Mouse (Mus musculus): ENCODE measurements around the gene Olfr1432. TPM values are rescaled to one million over a fixed set of nuclear protein-coding genes. Genes with fewer than 3 reads are reported as not detected.
"Not testable (repeated sequence)": the region's sequence is repeated elsewhere in the genome, so short reads cannot be mapped to it uniquely, and the experiment has no call there.

Gene Olfr1432
- polyA plus RNA-seq (2014; fragmentation: Nextera tagmentation; extraction: Ambion mirVana), result not detected in 2 replicates

- not testable (repeated sequence) for ATAC-seq (ENCODE audit: insufficient read depth, low FRiP score, low TSS enrichment); H3K4me1 ChIP-seq (ENCODE audit: control insufficient read depth, insufficient read depth, low read length); H3K27me3 ChIP-seq (ENCODE audit: control insufficient read depth, insufficient read depth, low read length); H3K27ac ChIP-seq (ENCODE audit: low read depth, low read length); H3K4me2 ChIP-seq (ENCODE audit: low read depth); H3K36me3 ChIP-seq (ENCODE audit: control insufficient read depth, insufficient read depth, low read length); DNase-seq (ENCODE audit: low spot score); H3K4me3 ChIP-seq (ENCODE audit: low read depth, low read length); H3K9me3 ChIP-seq (ENCODE audit: control insufficient read depth, low read length); H3K9ac ChIP-seq (ENCODE audit: low read length)
Observed at GRCm38 (mm10) chr19:12232496-12232895, at the start of gene Olfr1432. Gene Olfr1432 (minus strand): TSS chr19:12232596.

GRCm38 (mm10) chr19:12279554-12279953 is 47.2 kb upstream of the Olfr1432 start, which contains the start of gene Olfr1434:
Gene Olfr1434 (plus strand): TSS chr19:12279854.
- no peaks in the 10 kb centered on the region for H3K4me1 ChIP-seq (ENCODE audit: control insufficient read depth, insufficient read depth, low read length)
- no peaks in the 10 kb centered on the region for H3K27me3 ChIP-seq (ENCODE audit: control insufficient read depth, insufficient read depth, low read length)
- DNase-seq (ENCODE audit: low spot score) (no peak), ATAC-seq (ENCODE audit: insufficient read depth, low FRiP score, low TSS enrichment) (no peak)
- no peaks in the 10 kb centered on the region for H3K36me3 ChIP-seq (ENCODE audit: control insufficient read depth, insufficient read depth, low read length)
- H3K9ac ChIP-seq (ENCODE audit: low read length), result no peak within 1 kb of the TSS
- H3K4me3 ChIP-seq (ENCODE audit: low read depth, low read length), result no peak within 1 kb of the TSS
- WGBS, result 80% methylated on average over 2 of the region's 2 CpGs
- H3K27ac ChIP-seq (ENCODE audit: low read depth, low read length), result no peak within 1 kb of the TSS
- no peak within 1 kb of the TSS for H3K4me2 ChIP-seq (ENCODE audit: low read depth)
- no peaks in the 10 kb centered on the region for H3K9me3 ChIP-seq (ENCODE audit: control insufficient read depth, low read length)

GRCm38 (mm10) chr19:12260732-12261131 is 28.3 kb upstream of the Olfr1432 start, which contains the start of gene Olfr235:
Gene Olfr235 (plus strand): TSS chr19:12261032.
- no peaks in the 10 kb centered on the region for H3K9me3 ChIP-seq (ENCODE audit: control insufficient read depth, low read length)
- H3K4me1 ChIP-seq (ENCODE audit: control insufficient read depth, insufficient read depth, low read length), result no peaks in the 10 kb centered on the region
- DNase-seq (ENCODE audit: low spot score), result no peak
- no peak within 1 kb of the TSS for H3K27ac ChIP-seq (ENCODE audit: low read depth, low read length)
- no peak for ATAC-seq (ENCODE audit: insufficient read depth, low FRiP score, low TSS enrichment)
- H3K4me3 ChIP-seq (ENCODE audit: low read depth, low read length), result no peak within 1 kb of the TSS
- no peak within 1 kb of the TSS for H3K9ac ChIP-seq (ENCODE audit: low read length)
- H3K4me2 ChIP-seq (ENCODE audit: low read depth), result no peak within 1 kb of the TSS
- no peaks in the 10 kb centered on the region for H3K27me3 ChIP-seq (ENCODE audit: control insufficient read depth, insufficient read depth, low read length)
- H3K36me3 ChIP-seq (ENCODE audit: control insufficient read depth, insufficient read depth, low read length), result no peaks in the 10 kb centered on the region
- WGBS, result 65% methylated on average over 1 of the region's 1 CpGs

GRCm38 (mm10) chr19:12241559-12241958 is 9.2 kb upstream of the Olfr1432 start, which contains the start of gene Olfr262:
Gene Olfr262 (minus strand): TSS chr19:12241659.
- ATAC-seq (ENCODE audit: insufficient read depth, low FRiP score, low TSS enrichment) (no peak), DNase-seq (ENCODE audit: low spot score) (no peak)
- Histone ChIP-seq H3K9ac (ENCODE audit: low read length) (no peak within 1 kb of the TSS), H3K4me1 (ENCODE audit: control insufficient read depth, insufficient read depth, low read length) (no peaks in the 10 kb centered on the region), H3K4me3 (ENCODE audit: low read depth, low read length) (no peak within 1 kb of the TSS), H3K27ac (ENCODE audit: low read depth, low read length) (no peak within 1 kb of the TSS), H3K9me3 (ENCODE audit: control insufficient read depth, low read length) (no peaks in the 10 kb centered on the region), H3K27me3 (ENCODE audit: control insufficient read depth, insufficient read depth, low read length) (no peaks in the 10 kb centered on the region), H3K36me3 (ENCODE audit: control insufficient read depth, insufficient read depth, low read length) (no peaks in the 10 kb centered on the region), H3K4me2 (ENCODE audit: low read depth) (no peak within 1 kb of the TSS)
- WGBS, result 85% methylated on average over 1 of the region's 1 CpGs

GRCm38 (mm10) chr19:12200334-12200733 is 32.1 kb downstream of the Olfr1432 start, which contains the start of gene Olfr1431:
Gene Olfr1431 (plus strand): TSS chr19:12200634.
- no peaks in the 10 kb centered on the region for H3K36me3 ChIP-seq (ENCODE audit: control insufficient read depth, insufficient read depth, low read length)
- H3K27ac ChIP-seq (ENCODE audit: low read depth, low read length), result no peak within 1 kb of the TSS
- H3K9ac ChIP-seq (ENCODE audit: low read length), result no peak within 1 kb of the TSS
- H3K4me2 ChIP-seq (ENCODE audit: low read depth), result no peak within 1 kb of the TSS
- no peak for DNase-seq (ENCODE audit: low spot score)
- H3K9me3 ChIP-seq (ENCODE audit: control insufficient read depth, low read length), result no peaks in the 10 kb centered on the region
- no peaks in the 10 kb centered on the region for H3K4me1 ChIP-seq (ENCODE audit: control insufficient read depth, insufficient read depth, low read length)
- ATAC-seq (ENCODE audit: insufficient read depth, low FRiP score, low TSS enrichment), result no peak
- H3K27me3 ChIP-seq (ENCODE audit: control insufficient read depth, insufficient read depth, low read length), result no peaks in the 10 kb centered on the region
- 84% methylated on average over 1 of the region's 1 CpGs for WGBS
- no peak within 1 kb of the TSS for H3K4me3 ChIP-seq (ENCODE audit: low read depth, low read length)

- H3K9me3 ChIP-seq (ENCODE audit: control insufficient read depth, low read length); H3K4me2 ChIP-seq (ENCODE audit: low read depth); DNase-seq (ENCODE audit: low spot score); ATAC-seq (ENCODE audit: insufficient read depth, low FRiP score, low TSS enrichment); H3K9ac ChIP-seq (ENCODE audit: low read length); H3K4me1 ChIP-seq (ENCODE audit: control insufficient read depth, insufficient read depth, low read length); H3K27ac ChIP-seq (ENCODE audit: low read depth, low read length); H3K4me3 ChIP-seq (ENCODE audit: low read depth, low read length); H3K27me3 ChIP-seq (ENCODE audit: control insufficient read depth, insufficient read depth, low read length); H3K36me3 ChIP-seq (ENCODE audit: control insufficient read depth, insufficient read depth, low read length): not testable (repeated sequence)
- WGBS, result 81% methylated on average over 4 of the region's 4 CpGs
Observed at GRCm38 (mm10) chr19:12199076-12199475, 33.3 kb downstream of the Olfr1432 start.

Other genes starting within 250 kb of the Olfr1432 start
- not detected in 2 replicates for gene Olfr1423, start 191.3 kb downstream of the Olfr1432 start, polyA plus RNA-seq (2014; fragmentation: Nextera tagmentation; extraction: Ambion mirVana)
- gene Olfr1424, start 169.9 kb downstream of the Olfr1432 start, polyA plus RNA-seq (2014; fragmentation: Nextera tagmentation; extraction: Ambion mirVana), result not detected in 2 replicates
- not detected in 2 replicates for gene Olfr1425, start 154.9 kb downstream of the Olfr1432 start, polyA plus RNA-seq (2014; fragmentation: Nextera tagmentation; extraction: Ambion mirVana)
- gene Olfr1426, start 140.6 kb downstream of the Olfr1432 start, polyA plus RNA-seq (2014; fragmentation: Nextera tagmentation; extraction: Ambion mirVana), result not detected in 2 replicates
- not detected in 2 replicates for gene Olfr1427, start 129.3 kb downstream of the Olfr1432 start, polyA plus RNA-seq (2014; fragmentation: Nextera tagmentation; extraction: Ambion mirVana)
- not detected in 2 replicates for gene Olfr1428, start 116.7 kb downstream of the Olfr1432 start, polyA plus RNA-seq (2014; fragmentation: Nextera tagmentation; extraction: Ambion mirVana)
- not detected in 2 replicates for gene Olfr76, start 109.4 kb downstream of the Olfr1432 start, polyA plus RNA-seq (2014; fragmentation: Nextera tagmentation; extraction: Ambion mirVana)
- gene Olfr1555-ps1, start 62.5 kb downstream of the Olfr1432 start, polyA plus RNA-seq (2014; fragmentation: Nextera tagmentation; extraction: Ambion mirVana), result not detected in 2 replicates
- not detected in 2 replicates for gene Olfr1431, start 32.0 kb downstream of the Olfr1432 start, polyA plus RNA-seq (2014; fragmentation: Nextera tagmentation; extraction: Ambion mirVana)
- not detected in 2 replicates for gene Olfr262, start 9.1 kb upstream of the Olfr1432 start, polyA plus RNA-seq (2014; fragmentation: Nextera tagmentation; extraction: Ambion mirVana)
- gene Olfr235, start 28.4 kb upstream of the Olfr1432 start, polyA plus RNA-seq (2014; fragmentation: Nextera tagmentation; extraction: Ambion mirVana), result not detected in 2 replicates
- gene Olfr1434, start 47.3 kb upstream of the Olfr1432 start, polyA plus RNA-seq (2014; fragmentation: Nextera tagmentation; extraction: Ambion mirVana), result not detected in 2 replicates
- gene Olfr1436, start 66.5 kb upstream of the Olfr1432 start, polyA plus RNA-seq (2014; fragmentation: Nextera tagmentation; extraction: Ambion mirVana), result not detected in 2 replicates
- not detected in 2 replicates for gene Olfr1437, start 92.5 kb upstream of the Olfr1432 start, polyA plus RNA-seq (2014; fragmentation: Nextera tagmentation; extraction: Ambion mirVana)
- not detected in 2 replicates for gene Olfr1438-ps1, start 103.3 kb upstream of the Olfr1432 start, polyA plus RNA-seq (2014; fragmentation: Nextera tagmentation; extraction: Ambion mirVana)
- not detected in 2 replicates for gene Olfr1440, start 154.7 kb upstream of the Olfr1432 start, polyA plus RNA-seq (2014; fragmentation: Nextera tagmentation; extraction: Ambion mirVana)
- gene Olfr1441, start 184.8 kb upstream of the Olfr1432 start, polyA plus RNA-seq (2014; fragmentation: Nextera tagmentation; extraction: Ambion mirVana), result not detected in 2 replicates
- not detected in 2 replicates for gene Pfpl, start 195.3 kb upstream of the Olfr1432 start, polyA plus RNA-seq (2014; fragmentation: Nextera tagmentation; extraction: Ambion mirVana)
- 1.1 and 1.2 TPM in 2 replicates for gene Mpeg1, start 228.2 kb upstream of the Olfr1432 start, polyA plus RNA-seq (2014; fragmentation: Nextera tagmentation; extraction: Ambion mirVana)